Mouse (Mus musculus) retina, postnatal 1 day (tissue): ENCODE measurements around the gene Spen.

Experiments used
- DNase-seq: peaks from one replicate; pipeline ENCODE4 v3.0.0-alpha.2; 2012

Gene Spen

GRCm38 (mm10) chr4:141471491-141471890 lies 66.9 kb downstream of the Spen start:
- DNase-seq: no peak

DNA sequence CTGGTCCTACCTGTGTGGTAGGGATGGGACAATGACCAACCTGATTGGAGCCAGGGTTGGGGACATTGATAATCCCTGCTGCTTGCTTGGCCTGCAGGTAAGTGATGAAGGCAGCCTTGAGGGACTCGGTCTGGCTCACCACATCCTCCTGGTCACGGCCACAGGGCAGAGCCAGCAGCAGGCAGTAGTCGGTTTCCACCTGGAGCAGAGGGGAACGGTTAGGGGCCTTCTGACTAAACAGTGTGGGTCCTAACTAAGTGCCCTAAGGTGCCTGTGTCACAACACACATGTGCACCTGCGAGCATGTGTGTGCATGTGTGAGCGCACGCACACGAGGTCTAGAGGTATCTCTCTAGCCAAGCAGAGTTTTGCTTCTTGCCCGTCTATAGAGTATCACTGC lies 69.1 kb downstream of the Spen start:
- DNase-seq: no peak

DNA sequence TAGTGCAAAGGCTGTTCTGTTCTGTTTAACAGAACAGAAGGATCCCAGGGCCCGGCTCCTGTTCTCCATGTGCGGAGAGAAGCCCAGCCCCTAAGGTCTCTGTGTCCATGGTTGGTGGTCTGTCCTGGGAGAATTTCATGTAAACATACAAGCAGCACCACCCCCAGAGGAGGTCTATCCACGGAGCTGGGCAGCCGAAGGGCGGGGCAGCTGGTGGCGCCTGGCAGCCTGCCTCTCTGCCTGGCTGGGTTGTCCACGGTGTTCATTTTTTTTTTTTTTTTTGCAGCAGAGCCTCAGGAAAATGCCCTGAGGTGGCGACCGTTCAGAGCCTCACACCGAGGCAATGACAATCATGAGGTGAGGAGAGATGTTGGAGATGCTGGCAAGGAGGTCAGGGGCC lies 69.8 kb downstream of the Spen start:
- DNase-seq: no peak

DNA sequence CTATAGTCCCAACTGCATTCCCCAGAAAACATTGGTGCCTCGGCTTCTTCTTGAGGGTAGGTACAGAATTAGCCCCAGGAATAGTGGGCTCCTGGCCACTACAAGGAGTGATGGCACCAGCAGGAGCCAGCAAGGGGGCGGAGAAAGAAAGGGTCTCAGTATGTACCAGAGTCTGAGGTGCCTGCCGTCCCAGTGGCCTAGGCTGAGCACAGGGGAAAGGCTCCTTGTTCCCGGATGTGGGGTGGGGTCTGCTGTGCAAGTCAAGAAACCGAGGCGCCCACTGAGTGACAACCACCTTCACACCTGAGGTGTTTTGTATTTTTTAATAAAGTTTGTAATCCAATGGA lies 70.8 kb downstream of the Spen start:
- no peak for DNase-seq

DNA sequence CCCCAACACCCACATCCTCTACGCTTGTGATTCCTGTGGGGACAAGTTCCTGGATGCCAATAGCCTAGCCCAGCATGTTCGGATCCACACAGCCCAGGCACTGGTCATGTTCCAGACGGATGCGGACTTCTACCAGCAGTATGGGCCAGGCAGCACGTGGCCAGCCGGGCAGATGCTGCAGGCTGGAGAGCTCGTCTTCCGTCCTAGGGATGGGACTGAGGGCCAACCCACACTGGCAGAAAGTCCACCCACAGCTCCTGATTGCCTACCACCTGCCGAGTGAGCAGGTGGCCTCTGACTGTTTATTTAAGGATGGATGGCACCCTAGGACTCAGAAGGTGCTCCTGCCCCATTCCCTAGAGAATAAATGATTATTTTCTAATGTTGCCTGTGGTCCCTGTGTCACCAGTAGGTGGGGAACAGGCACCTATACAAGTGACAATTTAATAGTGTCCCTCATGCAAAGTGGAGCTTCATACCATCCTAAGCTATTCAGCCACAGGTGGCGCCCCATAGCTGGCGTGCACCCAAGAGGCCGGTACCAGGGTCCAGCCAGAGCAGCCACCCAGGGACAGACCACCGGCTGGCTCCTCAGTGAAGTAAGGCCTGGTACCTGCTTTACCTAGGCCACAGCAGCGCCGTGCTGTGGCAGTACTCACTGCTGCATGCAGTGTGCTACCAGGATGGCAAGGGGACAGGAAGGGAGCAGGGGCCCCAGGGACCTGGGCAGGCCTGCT lies 71.4 kb downstream of the Spen start:
- no peak for DNase-seq

DNA sequence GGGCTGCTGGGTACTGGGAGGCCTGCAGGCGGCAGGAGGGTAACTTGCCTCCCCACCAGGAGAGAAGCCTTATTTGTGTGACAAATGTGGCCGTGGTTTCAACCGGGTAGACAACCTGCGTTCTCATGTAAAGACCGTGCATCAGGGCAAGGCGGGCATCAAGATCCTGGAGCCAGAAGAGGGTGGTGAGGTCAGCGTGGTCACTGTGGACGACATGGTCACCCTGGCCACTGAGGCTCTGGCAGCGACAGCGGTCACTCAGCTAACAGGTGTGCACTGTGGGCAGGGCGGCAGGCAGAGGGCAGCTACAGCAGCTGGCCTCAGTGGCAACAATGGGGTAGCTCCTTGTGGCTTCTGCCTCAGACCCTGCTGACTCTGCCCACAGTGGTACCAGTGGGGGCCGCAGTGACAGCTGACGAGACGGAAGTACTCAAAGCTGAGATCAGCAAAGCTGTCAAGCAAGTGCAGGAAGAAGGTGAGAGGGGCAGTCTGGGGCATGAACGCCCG lies 72.1 kb downstream of the Spen start:
- no peak for DNase-seq

- DNase-seq: peak; percentile 79
These were observed 72.7 kb downstream of the Spen start for GRCm38 (mm10) chr4:141465512-141466288.

DNA sequence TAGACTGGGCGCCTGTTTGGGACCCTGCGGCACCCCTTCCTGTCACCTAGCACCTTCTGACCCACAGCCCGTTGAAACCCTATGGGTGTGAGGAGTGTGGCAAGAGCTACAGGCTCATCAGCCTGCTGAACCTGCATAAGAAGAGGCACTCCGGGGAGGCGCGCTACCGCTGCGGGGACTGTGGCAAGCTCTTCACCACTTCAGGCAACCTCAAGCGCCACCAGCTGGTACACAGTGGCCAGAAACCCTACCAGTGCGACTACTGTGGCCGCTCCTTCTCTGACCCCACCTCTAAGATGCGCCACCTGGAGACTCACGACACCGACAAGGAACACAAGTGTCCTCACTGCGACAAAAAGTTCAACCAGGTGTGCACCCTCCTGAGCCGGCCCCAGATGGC lies 73.7 kb downstream of the Spen start:
- DNase-seq: no peak

GRCm38 (mm10) chr4:141463472-141463871 lies 74.9 kb downstream of the Spen start:
- no peak for DNase-seq

- no peak for DNase-seq
These were observed 76.8 kb downstream of the Spen start for GRCm38 (mm10) chr4:141461576-141461975.

GRCm38 (mm10) chr4:141461088-141461487 lies 77.3 kb downstream of the Spen start:
- DNase-seq: peak; percentile 56

DNA sequence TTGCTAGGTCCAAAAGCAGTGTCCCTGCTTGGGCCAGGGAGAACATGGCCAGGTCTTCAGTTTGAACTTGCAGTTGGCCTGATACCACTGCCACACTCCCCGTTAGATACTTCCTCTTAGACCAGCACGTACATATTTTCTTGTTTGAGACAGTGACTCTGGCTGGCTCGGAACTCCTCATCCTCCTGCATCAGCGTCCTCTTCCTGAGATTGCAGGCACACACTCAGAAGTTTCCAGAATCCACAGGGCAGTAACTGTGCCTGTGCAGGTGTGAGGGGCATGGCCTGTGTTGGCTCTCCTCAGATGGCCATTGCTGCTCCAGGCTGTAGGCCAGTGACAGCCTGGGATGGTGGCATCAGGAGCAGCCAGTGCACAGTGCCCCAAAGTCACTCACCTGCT lies 77.9 kb downstream of the Spen start:
- no peak for DNase-seq

DNA sequence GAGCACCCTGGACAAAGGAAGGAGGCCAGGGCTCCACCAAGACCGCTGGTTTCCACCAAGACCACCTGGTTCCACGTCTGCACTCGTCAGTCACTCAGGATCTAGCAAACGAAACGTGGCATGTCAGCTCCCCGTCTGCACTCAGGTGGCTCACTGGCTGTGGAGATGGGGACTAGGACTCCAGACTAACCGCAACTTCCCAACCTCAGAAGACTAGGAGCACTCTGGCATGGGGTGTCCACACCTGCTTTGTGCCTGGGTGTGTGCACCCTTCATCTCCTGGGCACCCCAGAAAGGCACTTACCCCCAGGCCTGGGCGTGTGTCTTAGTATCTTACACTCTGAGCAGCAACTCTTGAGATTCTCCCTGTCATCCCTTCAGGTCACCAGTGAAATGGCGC lies 78.6 kb downstream of the Spen start:
- no peak for DNase-seq

DNA sequence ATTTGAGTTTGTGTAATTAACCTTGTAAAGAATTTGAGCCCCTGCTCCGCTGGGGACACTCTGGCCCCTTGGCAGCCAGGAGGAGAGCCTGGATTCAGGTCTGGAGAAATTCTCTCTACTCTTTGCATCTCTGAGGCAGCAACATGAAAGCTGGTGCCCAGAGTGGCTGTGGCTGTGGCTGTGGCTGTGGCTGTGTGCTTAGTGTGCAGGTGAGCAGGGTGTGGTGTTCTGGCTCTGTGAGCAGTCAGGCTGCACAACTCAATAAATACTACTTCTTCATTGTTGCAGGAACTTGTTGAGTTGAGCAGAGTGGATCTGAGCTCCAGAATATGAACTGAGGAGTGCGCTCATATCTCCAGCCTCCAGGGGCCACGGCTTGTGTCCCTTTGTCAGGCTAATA lies 79.5 kb downstream of the Spen start:
- DNase-seq: no peak

- peak; percentile 42 for DNase-seq
These were observed 80.2 kb downstream of the Spen start for GRCm38 (mm10) chr4:141458236-141458635.

DNA sequence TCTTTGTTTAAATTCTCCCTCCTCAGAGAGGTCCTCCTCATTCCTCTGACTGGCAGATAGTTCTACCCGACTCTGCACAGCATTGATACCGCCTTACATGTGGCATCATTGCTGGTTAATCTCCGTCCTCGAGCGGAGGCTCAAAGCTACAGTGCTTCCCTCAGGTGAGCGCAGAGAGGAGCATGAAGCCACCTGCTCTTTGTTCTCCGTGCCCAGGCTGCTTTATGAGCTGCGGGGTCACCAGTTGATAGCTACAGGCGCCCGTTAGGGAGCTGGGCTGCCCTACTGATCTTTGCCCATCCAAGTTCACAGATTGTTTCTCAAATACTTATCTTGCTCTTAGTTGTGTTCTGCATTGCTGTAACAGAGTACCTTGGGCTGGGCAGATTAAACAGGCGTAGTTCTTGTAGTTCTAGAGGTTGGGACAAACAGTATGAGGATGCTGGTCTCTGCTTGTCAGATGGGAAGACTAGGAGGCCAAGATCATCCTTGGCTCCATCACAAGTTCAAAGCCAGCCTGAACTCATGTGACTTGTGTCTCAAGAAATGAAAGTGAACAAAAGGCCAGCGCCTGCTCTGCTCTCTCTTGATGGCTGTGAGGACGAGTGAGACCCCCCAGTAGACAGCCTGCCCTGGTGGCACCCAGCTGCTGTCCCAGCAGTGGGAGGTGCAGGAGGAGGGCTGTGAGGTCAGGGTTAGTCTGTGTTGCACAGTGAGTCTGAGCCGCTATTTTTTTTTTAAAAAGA lies 82.0 kb downstream of the Spen start:
- DNase-seq: no peak

DNA sequence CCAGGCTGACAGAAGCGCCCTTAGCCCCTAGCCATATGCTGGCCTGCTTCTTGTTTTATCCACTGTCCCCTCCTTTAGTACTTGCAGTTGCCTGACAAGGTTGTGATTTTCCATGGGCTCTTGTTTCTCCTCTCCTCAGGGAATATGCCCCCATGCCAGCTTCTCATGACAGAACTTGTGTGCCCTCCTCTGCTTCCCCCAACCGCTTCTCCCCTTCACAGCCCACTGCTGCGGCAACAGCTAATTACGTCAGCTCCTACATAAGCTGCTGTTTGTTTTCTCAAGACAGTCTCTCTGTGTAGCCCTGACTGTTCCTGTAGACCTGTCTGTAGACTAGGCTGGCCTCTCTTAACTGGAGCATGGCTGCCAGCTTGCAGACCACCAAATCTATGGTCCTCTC lies 82.9 kb downstream of the Spen start:
- no peak for DNase-seq

DNA sequence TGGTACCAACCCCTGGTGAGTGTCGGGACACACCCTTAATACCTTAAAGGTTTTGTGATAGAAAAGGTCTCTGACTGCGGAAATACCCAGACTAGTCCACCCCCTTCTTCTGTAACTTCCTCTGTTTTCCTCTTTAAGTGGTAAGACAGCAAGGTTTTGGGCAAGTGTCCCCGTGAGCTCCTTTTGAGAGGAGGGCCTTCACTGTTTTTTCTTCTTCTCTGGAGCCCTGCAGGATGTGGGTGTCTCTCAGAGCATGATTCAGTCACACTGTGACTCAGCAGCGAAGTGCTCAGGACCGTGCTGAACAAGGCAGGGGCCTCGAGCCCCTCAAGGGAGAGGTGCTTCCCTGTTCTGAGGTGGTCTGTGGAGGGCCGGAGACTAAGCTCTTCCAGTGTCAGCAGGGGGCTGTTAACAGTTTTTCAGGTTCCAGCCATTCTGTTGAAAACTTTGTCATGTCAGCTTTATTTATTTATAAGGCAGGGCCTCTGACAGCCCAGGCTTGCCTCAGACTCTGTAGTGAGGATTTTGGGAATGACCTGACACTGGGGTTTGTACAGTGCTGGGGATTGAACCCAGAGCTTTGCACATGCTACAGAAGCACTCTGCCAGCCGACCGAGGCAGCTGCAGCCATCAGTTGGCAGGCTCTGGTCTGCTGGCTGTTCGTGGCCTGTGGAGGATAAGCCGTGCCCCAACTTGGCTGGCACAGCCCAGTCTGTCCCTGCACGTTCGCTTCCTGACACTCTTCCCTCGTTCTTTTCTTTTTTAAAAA lies 83.6 kb downstream of the Spen start:
- DNase-seq: no peak

DNA sequence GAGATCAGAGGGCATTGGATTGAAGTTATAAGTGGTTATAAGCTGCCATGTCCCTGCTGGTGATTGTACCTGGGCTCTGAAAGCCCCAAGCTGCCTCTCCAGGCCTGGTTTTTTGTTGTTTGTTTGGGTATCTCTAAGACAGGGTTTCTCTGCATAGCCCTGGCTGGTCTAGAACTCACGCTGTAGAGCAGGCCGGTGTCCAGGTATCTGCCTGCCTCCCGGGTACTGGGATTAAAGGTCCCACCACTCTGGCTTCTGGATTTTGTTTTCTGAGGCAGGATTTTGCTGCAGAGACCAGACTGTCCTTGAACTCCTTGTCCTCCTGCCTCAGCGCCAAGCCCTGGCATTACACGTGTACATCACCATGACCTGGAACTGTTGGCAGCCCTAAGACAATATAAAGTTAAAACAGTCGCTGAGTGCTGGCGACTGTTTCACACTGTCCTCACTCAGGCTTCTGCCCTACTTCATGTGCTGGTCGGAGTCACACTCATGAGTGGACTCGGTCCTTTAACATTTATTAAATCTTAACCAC lies 86.4 kb downstream of the Spen start:
- no peak for DNase-seq

DNA sequence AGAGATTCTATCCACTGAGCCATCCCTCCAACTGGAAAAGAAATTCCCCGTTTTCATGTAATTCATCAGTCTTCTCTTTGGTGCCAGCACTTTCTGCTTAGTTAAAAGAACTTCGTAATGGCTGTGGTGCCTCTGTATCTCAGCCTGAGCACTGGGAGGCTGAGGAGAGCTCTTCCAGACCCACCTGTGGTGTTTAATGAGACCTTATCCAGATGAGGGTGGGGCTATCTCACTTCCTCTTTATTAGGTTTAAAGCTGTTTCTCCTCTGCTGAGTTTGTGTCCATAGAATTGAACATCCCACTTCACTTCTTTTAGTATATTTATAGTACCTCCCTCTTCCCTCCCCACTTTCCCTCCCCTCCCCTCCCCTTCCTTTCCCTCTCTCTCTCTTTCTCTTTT lies 87.1 kb downstream of the Spen start:
- DNase-seq: no peak

DNA sequence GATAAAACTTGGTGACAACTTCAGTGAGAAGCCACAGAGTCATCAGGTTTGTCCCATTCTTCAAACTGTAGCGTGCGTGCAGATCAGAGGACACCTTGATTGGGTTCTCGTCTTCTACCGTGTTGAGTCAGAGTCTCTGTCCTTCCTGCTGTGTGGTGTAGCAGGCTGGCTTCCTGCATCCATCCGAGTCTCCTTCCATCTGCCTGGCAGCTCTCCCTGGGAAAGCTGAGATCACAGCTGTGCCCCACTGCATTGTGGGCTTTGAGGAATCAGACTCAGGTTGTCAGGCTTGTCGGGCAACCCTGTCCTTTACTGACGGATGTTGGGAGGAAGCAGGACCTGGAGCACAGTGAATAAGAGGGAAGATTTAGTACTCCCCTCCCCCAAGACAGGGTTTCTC lies 92.2 kb downstream of the Spen start:
- DNase-seq: no peak

DNA sequence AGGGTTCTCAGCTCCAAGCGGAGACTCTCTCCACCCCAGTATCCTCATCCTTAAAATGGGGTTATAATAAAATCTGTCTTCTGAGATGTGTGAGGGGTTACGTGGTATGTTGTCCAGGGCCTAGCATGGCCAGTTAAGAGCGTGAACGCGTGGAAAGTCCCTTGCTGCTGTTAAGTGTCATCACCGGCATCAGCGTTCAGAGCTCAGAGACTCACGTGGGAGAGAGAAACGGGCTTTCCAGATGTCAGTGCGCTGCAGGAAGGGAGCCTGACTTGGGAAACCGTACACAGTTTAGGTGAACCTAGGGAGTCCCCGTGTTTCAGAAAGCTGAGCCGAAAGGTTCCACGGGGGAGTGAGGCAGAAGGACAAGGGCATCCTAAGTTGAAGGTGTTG lies 93.1 kb downstream of the Spen start:
- DNase-seq: no peak
